Mouse (Mus musculus) CD4-positive, CD25-positive, alpha-beta regulatory T cell, adult 4 months (primary cell): ENCODE results near the gene Kcnd1. TPM values are rescaled to one million over a fixed set of nuclear protein-coding genes. Genes with fewer than 3 reads are reported as not detected.

Source experiments
- ATAC-seq: one replicate; pipeline ENCODE4 v1.8.0; 2017
- polyA plus RNA-seq, 2 experiments: library from polyadenylated mRNA; unstranded; fragments of 100-300 nt; shearing (Covaris generic); gene quantifications; one replicate each; pipeline ENCODE4 v1.2.1; 2017

Kcnd1 gene
- polyA plus RNA-seq, 2 experiments from 2014 or later = 0.63 to 0.72 TPM

DNA sequence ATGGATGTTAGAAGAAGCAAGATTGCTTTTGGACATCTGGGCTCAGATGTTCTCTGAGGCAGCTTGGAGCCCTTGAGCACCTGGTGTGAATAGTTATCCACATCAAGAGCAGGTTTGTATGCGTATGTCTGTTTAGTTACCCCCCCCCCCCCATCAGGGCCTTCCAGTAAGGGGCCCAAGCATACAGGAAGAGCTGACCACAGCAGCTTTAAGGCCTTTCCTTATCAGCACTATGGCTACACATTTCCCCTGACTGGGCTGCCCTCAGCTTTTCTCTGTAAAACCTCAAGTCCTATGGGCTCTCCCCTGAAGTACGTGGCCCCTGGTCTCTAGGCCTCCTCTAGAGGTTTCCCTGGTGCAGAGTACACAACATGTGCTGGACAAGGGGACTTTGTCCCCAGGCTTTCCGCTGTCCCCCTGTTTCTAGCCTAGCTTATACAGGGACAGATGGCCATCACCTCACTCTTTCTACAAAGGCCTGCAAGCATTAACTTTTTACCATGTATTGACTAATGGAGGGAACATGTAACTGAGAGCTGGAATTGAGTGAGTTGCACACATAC is 37.2 kb downstream of the Kcnd1 start:
- no peak for ATAC-seq

GRCm38 (mm10) chrX:7863181-7863580 is 41.1 kb downstream of the Kcnd1 start:
- ATAC-seq = no peak

DNA sequence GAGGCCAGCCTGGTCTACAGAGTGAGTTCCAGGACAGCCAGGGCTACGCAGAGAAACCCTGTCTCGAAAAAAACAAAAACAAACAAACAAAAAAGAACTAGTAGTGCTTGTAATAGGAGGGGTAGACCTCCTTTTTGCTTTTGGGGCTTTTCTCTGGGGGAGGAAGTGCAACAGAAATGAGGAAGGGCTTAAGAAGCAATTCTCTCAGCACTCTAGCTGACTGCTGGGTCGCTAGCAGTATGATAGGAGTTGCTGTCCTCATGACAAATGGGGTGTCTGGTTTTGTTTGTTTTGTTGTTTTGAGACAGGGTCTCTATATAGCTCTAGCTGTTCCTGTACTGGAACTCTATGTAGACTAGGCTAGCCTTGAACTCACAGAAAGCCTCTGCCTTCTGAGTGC is 42.5 kb downstream of the Kcnd1 start:
- ATAC-seq = no peak

GRCm38 (mm10) chrX:7865343-7865742 is 43.3 kb downstream of the Kcnd1 start:
- peak; percentile 84 for ATAC-seq

DNA sequence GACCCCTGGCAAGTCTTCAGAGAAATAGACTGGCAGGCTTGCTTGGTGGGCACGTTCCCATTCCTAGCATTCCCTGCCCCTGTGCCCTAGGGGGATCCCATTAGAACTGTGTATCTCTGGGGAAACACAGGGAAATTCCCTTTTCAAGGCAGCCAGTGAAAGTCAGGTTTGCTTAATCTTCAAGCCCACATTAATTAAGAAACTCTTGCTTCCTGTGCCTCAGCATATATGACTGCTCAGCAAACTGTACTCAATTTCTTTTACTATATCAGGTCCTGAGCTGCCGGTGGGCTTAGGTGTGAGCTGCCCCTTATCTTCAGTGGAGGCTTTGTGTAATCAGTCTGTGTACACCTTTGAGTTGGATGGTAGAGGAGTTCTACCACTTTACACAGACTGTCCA is 43.7 kb downstream of the Kcnd1 start:
- ATAC-seq = peak; percentile 69

- ATAC-seq = no peak
Observed at GRCm38 (mm10) chrX:7867141-7867540, 45.1 kb downstream of the Kcnd1 start.

GRCm38 (mm10) chrX:7868506-7868905 is 46.4 kb downstream of the Kcnd1 start:
- no peak for ATAC-seq

DNA sequence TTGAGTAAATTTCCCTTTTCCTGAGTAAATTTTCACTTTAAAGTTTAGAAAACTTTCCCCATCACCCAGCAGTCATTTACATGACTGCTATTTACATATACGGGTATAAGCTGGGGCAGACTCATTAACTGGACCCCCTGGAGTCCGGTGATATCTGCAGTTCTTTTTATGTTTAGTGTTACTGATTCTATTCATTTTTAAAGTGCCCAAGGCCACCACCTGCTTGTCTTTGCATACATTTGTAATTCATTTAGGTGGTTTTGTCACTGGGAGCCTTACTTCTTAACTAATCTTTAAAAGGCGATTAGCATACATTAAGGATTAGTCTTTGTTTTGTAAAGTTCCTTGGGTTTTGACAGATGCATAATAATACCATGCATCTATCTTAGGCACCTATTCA is 47.7 kb downstream of the Kcnd1 start:
- no peak for ATAC-seq

GRCm38 (mm10) chrX:7878007-7878419 is 55.9 kb downstream of the Kcnd1 start, which contains the start of gene Pim2:
Gene Pim2, plus strand, starts transcription at chrX:7878262.
- peak; percentile 96 for ATAC-seq

GRCm38 (mm10) chrX:7878495-7878894 is 56.4 kb downstream of the Kcnd1 start:
- ATAC-seq = peak; percentile 2

DNA sequence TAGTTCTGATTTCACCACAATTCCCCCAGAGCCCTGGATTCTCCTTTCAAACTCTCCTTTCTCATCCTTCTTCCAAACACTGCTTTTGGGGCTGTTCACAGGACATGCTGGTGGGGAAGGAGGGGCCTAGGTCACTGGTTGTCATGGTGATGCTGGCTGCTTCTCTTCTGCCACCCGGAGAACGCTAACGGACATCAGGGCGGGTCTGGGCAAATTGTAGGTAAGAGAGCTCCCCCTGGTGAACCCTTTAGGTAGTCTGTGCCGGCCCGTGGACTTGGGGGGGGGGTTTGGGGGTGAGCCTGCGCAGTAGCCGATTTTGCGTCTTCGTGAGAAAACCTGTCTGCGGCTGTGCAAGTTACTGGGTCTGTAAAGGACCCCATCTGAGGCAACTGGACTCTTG is 57.7 kb downstream of the Kcnd1 start:
- ATAC-seq = peak; percentile 28

GRCm38 (mm10) chrX:7883841-7884567 is 61.9 kb downstream of the Kcnd1 start, which contains the start of gene Slc35a2:
Gene Slc35a2, plus strand, starts transcription at chrX:7884028.
- ATAC-seq = peak; percentile 76

Other genes starting within 250 kb of the Kcnd1 start
- 10 to 100 TPM; 48.7 to 55.3 TPM for gene Foxp3, start 248.6 kb upstream of the Kcnd1 start, polyA plus RNA-seq
- 1 to 10 TPM; 3.4 to 9.2 TPM for gene Ppp1r3f, start 248.0 kb upstream of the Kcnd1 start, polyA plus RNA-seq
- 10 to 100 TPM; 14.0 to 27.4 TPM for gene Ccdc22, start 216.8 kb upstream of the Kcnd1 start, polyA plus RNA-seq
- gene Cacna1f, start 215.2 kb upstream of the Kcnd1 start, polyA plus RNA-seq = not detected
- gene Syp, start 183.8 kb upstream of the Kcnd1 start, polyA plus RNA-seq = 1 to 10 TPM; 9.3 TPM
- gene Prickle3, start 165.0 kb upstream of the Kcnd1 start, polyA plus RNA-seq = 1 to 10 TPM; 8.3 to 9.4 TPM
- gene Plp2, start 150.9 kb upstream of the Kcnd1 start, polyA plus RNA-seq = 100 to 1,000 TPM; 147 to 155 TPM
- gene Magix, start 141.0 kb upstream of the Kcnd1 start, polyA plus RNA-seq = not detected
- 10 to 100 TPM; 50.8 to 69.7 TPM for gene Gpkow, start 125.2 kb upstream of the Kcnd1 start, polyA plus RNA-seq
- 10 to 100 TPM; 42.8 to 76.1 TPM for gene Wdr45, start 108.0 kb upstream of the Kcnd1 start, polyA plus RNA-seq
- gene Gm45208, start 100.0 kb upstream of the Kcnd1 start, polyA plus RNA-seq = 1 to 10 TPM in 1 of 2 experiments, not detected in 1; 1.0 TPM
- 10 to 100 TPM; 33.9 to 40.0 TPM for gene Praf2, start 93.8 kb upstream of the Kcnd1 start, polyA plus RNA-seq
- gene Ccdc120, start 71.4 kb upstream of the Kcnd1 start, polyA plus RNA-seq = under 1 TPM; 0.20 to 0.52 TPM
- gene Tfe3, start 59.7 kb upstream of the Kcnd1 start, polyA plus RNA-seq = 10 to 100 TPM in 1 of 2 experiments, 1 to 10 TPM in 1; 8.5 to 14.4 TPM
- 10 to 100 TPM; 58.7 to 98.2 TPM for gene Gripap1, start 32.5 kb upstream of the Kcnd1 start, polyA plus RNA-seq
- 10 to 100 TPM; 13.7 to 28.6 TPM for gene Otud5, start 19.1 kb downstream of the Kcnd1 start, polyA plus RNA-seq
- 10 to 100 TPM; 33.6 to 41.9 TPM for gene Pim2, start 56.0 kb downstream of the Kcnd1 start, polyA plus RNA-seq
- gene Slc35a2, start 61.7 kb downstream of the Kcnd1 start, polyA plus RNA-seq = 10 to 100 TPM; 17.1 to 35.7 TPM
- 100 to 1,000 TPM; 108 to 123 TPM for gene Pqbp1, start 77.0 kb downstream of the Kcnd1 start, polyA plus RNA-seq
- gene Timm17b, start 77.1 kb downstream of the Kcnd1 start, polyA plus RNA-seq = 100 to 1,000 TPM; 107 to 109 TPM
- not detected for gene Gm10491, start 85.5 kb downstream of the Kcnd1 start, polyA plus RNA-seq
- gene Gm10490, start 87.3 kb downstream of the Kcnd1 start, polyA plus RNA-seq = not detected
- gene Pcsk1n, start 97.5 kb downstream of the Kcnd1 start, polyA plus RNA-seq = not detected
- gene Eras, start 106.3 kb downstream of the Kcnd1 start, polyA plus RNA-seq = not detected
- gene Hdac6, start 125.6 kb downstream of the Kcnd1 start, polyA plus RNA-seq = 10 to 100 TPM in 1 of 2 experiments, 1 to 10 TPM in 1; 8.3 to 15.9 TPM
- gene Gata1, start 155.8 kb downstream of the Kcnd1 start, polyA plus RNA-seq = 10 to 100 TPM; 43.6 to 47.9 TPM
- not detected for gene Glod5, start 196.2 kb downstream of the Kcnd1 start, polyA plus RNA-seq